Mouse (Mus musculus) forebrain, embryonic 16.5 days (tissue): ENCODE measurements at regions not wholly inside any gene's neighbourhood (a gene's known extent, or its start where the extent isn't known, plus 50 kb on each side); places are given as distances from the start of the nearest gene placed in this dataset.

Experiments used
- ATAC-seq: fragments of 200-750 bp; cut with Nextera tagmentation; 2 replicates; pipeline ENCODE4 v1.8.0; 2017; ENCODE audit warnings: mild to moderate bottlenecking, moderate library complexity
- H3K27ac ChIP-seq: fragments of 300-500 bp; sonication (generic); 2 replicates; pipeline ENCODE4 v1.5.1; 2014; ENCODE audit warnings: low read length, control low read depth
- H3K27me3 ChIP-seq: fragments of 300-500 bp; sonication (generic); replicated peaks from 2 replicates; pipeline ENCODE4 v1.6.1; 2014; ENCODE audit warnings: low read length; ENCODE audit not compliant: control insufficient read depth, insufficient read depth
- H3K36me3 ChIP-seq: fragments of 300-500 bp; sonication (generic); 2 replicates; pipeline ENCODE4 v1.6.1; 2014; ENCODE audit not compliant: control insufficient read depth, insufficient read depth
- H3K4me1 ChIP-seq: fragments of 300-500 bp; sonication (generic); replicated peaks from 2 replicates; pipeline ENCODE4 v1.6.1; 2014; ENCODE audit warnings: low read length; ENCODE audit not compliant: control insufficient read depth, insufficient read depth
- H3K4me2 ChIP-seq: fragments of 300-500 bp; sonication (generic); 2 replicates; pipeline ENCODE4 v1.6.1; 2014; ENCODE audit warnings: mild to moderate bottlenecking, low read length, control low read depth
- H3K4me3 ChIP-seq: fragments of 300-500 bp; sonication (generic); replicated peaks from 2 replicates; pipeline ENCODE4 v1.5.1; 2014; ENCODE audit warnings: mild to moderate bottlenecking, low read length, control low read depth
- H3K9ac ChIP-seq: fragments of 300-500 bp; sonication (generic); replicated peaks from 2 replicates; pipeline ENCODE4 v1.6.1; 2014; ENCODE audit warnings: low read depth, low read length, control low read depth
- H3K9me3 ChIP-seq: fragments of 300-500 bp; sonication (generic); 2 replicates; pipeline ENCODE4 v1.6.1; 2016; ENCODE audit warnings: low read length; ENCODE audit not compliant: control insufficient read depth
- WGBS: fragments of 180-500 bp; shearing (Covaris S2); extraction: QIAGEN DNeasy Blood & Tissue Kit; methylation state at CpG from one replicate; pipeline ENCODE4 v1.1.7; 2014; 5-methylcytosine and 5-hydroxymethylcytosine counted together

GRCm38 (mm10) chr2:137950931-137951330 lies 305.4 kb upstream of the Btbd3 start:
- no peak overlapping the region for H3K4me3 ChIP-seq
- H3K27ac ChIP-seq = no peak overlapping the region
- ATAC-seq = no peak
- H3K36me3 ChIP-seq = no peaks in the 10 kb centered on the region
- H3K27me3 ChIP-seq = no peaks in the 10 kb centered on the region
- no peak overlapping the region for H3K9ac ChIP-seq
- H3K4me1 ChIP-seq = no peaks in the 10 kb centered on the region
- no peak overlapping the region for H3K4me2 ChIP-seq
- no peaks in the 10 kb centered on the region for H3K9me3 ChIP-seq

- WGBS = 6% methylated on average over 7 of the region's 7 CpGs
- peak; percentile 83 for ATAC-seq
These were observed 313.6 kb upstream of the Btbd3 start for GRCm38 (mm10) chr2:137942753-137943152.

DNA sequence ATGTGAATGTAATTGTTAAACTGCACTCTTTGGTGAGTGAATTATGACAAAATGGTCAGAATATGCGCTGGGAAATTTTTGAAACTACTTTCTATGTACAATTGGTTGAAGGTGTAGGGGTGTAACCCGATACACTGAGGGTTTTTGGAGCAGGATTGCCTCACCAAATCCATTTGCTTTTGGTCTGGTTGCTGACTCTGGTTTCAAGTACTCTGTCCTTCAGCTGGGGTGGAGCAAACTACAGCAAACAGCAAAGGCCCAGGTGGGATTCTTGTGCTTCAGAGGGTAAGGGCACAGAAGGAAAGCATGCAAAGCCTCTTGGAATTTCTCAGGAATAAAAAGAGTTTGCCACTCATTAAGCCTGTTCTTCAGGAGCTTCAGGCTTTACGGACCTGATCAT lies 316.8 kb upstream of the Btbd3 start:
- H3K36me3 ChIP-seq = no peaks in the 10 kb centered on the region
- H3K9ac ChIP-seq = no peak overlapping the region
- no peak overlapping the region for H3K27ac ChIP-seq
- no peaks in the 10 kb centered on the region for H3K27me3 ChIP-seq
- H3K9me3 ChIP-seq = no peaks in the 10 kb centered on the region
- ATAC-seq = no peak
- 87% methylated on average over 3 of the region's 3 CpGs for WGBS
- H3K4me2 ChIP-seq = no peak overlapping the region
- H3K4me1 ChIP-seq = peaks cover 6% of the 10 kb centered on the region
- no peak overlapping the region for H3K4me3 ChIP-seq

More at GRCm38 (mm10) chr2:137942753-137943152, 313.6 kb upstream of the Btbd3 start:
- Histone ChIP-seq H3K4me1 (no peaks in the 10 kb centered on the region), H3K9me3 (no peaks in the 10 kb centered on the region), H3K27me3 (no peaks in the 10 kb centered on the region), H3K9ac (no peak overlapping the region), H3K4me2 (no peak overlapping the region), H3K36me3 (no peaks in the 10 kb centered on the region), H3K27ac (no peak overlapping the region), H3K4me3 (no peak overlapping the region)

DNA sequence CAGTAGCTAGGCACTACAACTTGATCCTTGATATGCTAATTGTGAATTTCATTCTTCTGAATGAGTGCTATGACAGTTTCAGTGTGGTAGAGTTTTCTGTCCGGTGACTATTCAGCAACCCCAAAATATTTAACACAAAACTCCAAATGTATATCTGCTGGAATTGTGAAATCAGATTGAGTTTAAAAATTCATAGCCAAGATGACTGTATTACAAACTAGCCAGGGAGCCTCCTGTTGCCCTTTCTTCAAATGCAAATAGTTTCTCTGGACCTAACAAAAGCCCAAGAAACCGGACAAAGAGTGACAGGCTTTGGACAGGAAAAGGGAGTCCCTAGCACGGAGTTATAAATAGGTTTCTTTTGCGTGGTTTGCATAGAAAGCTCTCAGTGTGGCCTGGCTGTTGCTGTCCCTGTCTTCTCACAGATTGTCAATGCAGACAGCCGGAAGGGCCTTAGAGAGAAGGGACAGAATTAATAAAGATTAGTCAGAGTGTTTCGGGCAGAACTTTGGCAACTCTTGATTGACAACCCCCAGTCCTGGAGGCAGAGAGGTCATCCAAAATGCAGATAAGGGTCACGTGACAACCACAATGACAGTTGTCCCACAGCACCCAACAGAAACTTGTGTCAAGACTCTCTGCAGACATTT lies 317.4 kb upstream of the Btbd3 start:
- no peaks in the 10 kb centered on the region for H3K36me3 ChIP-seq
- H3K9ac ChIP-seq = no peak overlapping the region
- no peaks in the 10 kb centered on the region for H3K9me3 ChIP-seq
- ATAC-seq = peak; percentile 73
- no peak overlapping the region for H3K4me2 ChIP-seq
- H3K4me1 ChIP-seq = peaks cover 6% of the 10 kb centered on the region
- H3K27ac ChIP-seq = no peak overlapping the region
- 17% methylated on average over 7 of the region's 7 CpGs for WGBS
- H3K27me3 ChIP-seq = no peaks in the 10 kb centered on the region
- no peak overlapping the region for H3K4me3 ChIP-seq

DNA sequence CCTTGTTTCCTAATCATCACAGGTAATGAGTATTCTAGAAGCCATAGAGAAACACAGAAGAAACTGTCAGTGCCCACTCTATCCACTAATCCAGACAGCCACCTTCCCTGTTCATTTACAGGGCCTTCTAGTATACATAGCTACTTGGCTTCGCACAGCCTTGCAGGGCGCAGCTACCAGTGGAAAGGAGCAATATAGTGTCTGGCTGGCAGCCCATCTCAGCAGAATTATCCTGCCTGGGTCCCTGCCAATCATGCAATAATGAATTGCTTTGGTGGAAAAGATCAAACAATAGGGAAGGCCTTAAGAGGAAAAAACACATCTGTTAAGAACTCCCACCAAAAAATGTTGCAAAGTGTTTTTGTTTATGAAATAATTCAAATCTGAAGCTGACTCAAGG lies 319.8 kb upstream of the Btbd3 start:
- Histone ChIP-seq H3K9me3 (no peaks in the 10 kb centered on the region), H3K4me3 (no peak overlapping the region), H3K4me1 (peaks cover 6% of the 10 kb centered on the region), H3K27me3 (no peaks in the 10 kb centered on the region), H3K36me3 (no peaks in the 10 kb centered on the region), H3K4me2 (no peak overlapping the region), H3K9ac (no peak overlapping the region), H3K27ac (no peak overlapping the region)
- peak; percentile 85 for ATAC-seq
- 17% methylated on average over 2 of the region's 2 CpGs for WGBS

DNA sequence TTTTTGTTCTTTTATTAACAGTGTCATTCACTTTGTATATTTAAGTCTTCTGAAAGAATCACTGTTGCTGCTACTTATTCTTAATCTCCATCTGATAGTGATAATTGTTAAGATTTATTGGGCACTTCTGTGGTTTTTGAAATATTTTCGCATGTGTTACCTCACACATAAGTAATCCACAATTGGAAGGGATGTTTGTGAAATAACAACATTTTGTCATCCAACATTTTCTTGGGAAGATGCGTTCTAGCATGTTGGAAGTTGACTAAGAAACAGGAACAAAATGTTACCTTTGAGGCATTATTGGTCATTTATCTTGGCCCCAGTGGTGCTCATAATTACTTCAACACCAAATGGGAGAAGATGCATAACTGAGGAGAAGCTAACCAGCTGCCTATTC lies 323.4 kb upstream of the Btbd3 start:
- no peak for ATAC-seq
- no peaks in the 10 kb centered on the region for H3K27me3 ChIP-seq
- no peak overlapping the region for H3K4me2 ChIP-seq
- H3K9ac ChIP-seq = no peak overlapping the region
- H3K36me3 ChIP-seq = no peaks in the 10 kb centered on the region
- no peak overlapping the region for H3K4me3 ChIP-seq
- H3K4me1 ChIP-seq = peaks cover 6% of the 10 kb centered on the region
- H3K27ac ChIP-seq = no peak overlapping the region
- 93% methylated on average over 2 of the region's 2 CpGs for WGBS
- no peaks in the 10 kb centered on the region for H3K9me3 ChIP-seq

DNA sequence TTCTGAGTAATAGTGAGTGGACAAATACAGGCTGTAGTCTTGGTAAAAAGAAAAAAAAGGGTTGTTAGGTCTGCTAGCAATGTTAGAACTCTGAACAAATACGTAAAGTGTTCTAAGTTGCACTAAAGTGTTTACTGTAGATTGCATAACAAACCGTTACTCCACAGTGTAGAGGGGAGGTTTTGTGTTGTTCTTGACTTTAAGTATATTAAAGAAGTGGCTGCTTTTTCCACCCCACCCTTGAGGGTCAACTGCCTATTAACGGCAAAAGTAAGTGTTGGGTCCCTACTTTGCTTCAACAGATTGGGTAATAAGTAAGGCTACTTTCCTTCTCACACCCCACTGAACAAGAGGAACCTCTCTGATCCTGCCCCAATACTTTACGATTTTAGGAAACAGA lies 323.9 kb upstream of the Btbd3 start:
- H3K27me3 ChIP-seq = no peaks in the 10 kb centered on the region
- no peaks in the 10 kb centered on the region for H3K9me3 ChIP-seq
- H3K4me2 ChIP-seq = no peak overlapping the region
- 91% methylated on average over 4 of the region's 4 CpGs for WGBS
- H3K27ac ChIP-seq = no peak overlapping the region
- H3K4me3 ChIP-seq = no peak overlapping the region
- H3K36me3 ChIP-seq = no peaks in the 10 kb centered on the region
- H3K9ac ChIP-seq = no peak overlapping the region
- peaks cover 6% of the 10 kb centered on the region for H3K4me1 ChIP-seq
- ATAC-seq = no peak

- Histone ChIP-seq H3K36me3 (no peaks in the 10 kb centered on the region), H3K27me3 (no peaks in the 10 kb centered on the region), H3K4me3 (no peak overlapping the region), H3K4me2 (no peak overlapping the region), H3K9me3 (no peaks in the 10 kb centered on the region), H3K27ac (no peak overlapping the region), H3K4me1 (no peaks in the 10 kb centered on the region), H3K9ac (no peak overlapping the region)
- no peak for ATAC-seq
- 74% methylated on average over 5 of the region's 5 CpGs for WGBS
These were observed 330.9 kb upstream of the Btbd3 start for GRCm38 (mm10) chr2:137925488-137925887.

- 73% methylated on average over 2 of the region's 2 CpGs for WGBS
- Histone ChIP-seq H3K9me3 (no peaks in the 10 kb centered on the region), H3K36me3 (no peaks in the 10 kb centered on the region), H3K4me2 (no peak overlapping the region), H3K4me1 (no peaks in the 10 kb centered on the region), H3K9ac (no peak overlapping the region), H3K27ac (no peak overlapping the region), H3K4me3 (no peak overlapping the region), H3K27me3 (no peaks in the 10 kb centered on the region)
- ATAC-seq = no peak
These were observed 331.8 kb upstream of the Btbd3 start for GRCm38 (mm10) chr2:137924576-137924975.

GRCm38 (mm10) chr2:137898425-137898824 lies 357.9 kb upstream of the Btbd3 start:
- Histone ChIP-seq H3K4me3 (no peak overlapping the region), H3K4me1 (no peaks in the 10 kb centered on the region), H3K27ac (no peak overlapping the region), H3K9me3 (no peaks in the 10 kb centered on the region), H3K9ac (no peak overlapping the region), H3K36me3 (no peaks in the 10 kb centered on the region), H3K27me3 (no peaks in the 10 kb centered on the region), H3K4me2 (no peak overlapping the region)
- ATAC-seq = no peak
